Mouse (Mus musculus): ENCODE data around the gene Tekt1. TPM values are rescaled to one million over a fixed set of nuclear protein-coding genes. Genes with fewer than 3 reads are reported as not detected.

Tekt1 gene
- polyA plus RNA-seq (2016; fragmentation: Nextera tagmentation; extraction: Ambion mirVana), result 6.1 and 6.8 TPM in 2 replicates

GRCm38 (mm10) chr11:72362347-72362741 lies at the start of gene Tekt1:
Gene Tekt1, minus strand, starts transcription at chr11:72362442.
- Histone ChIP-seq H3K27me3 (ENCODE audit: low read depth, poor library complexity, severe bottlenecking) (peaks cover 9% of the 10 kb centered on the region), H3K27ac (replicated peaks) (peak within 1 kb of the TSS; percentile 89), H3K36me3 (no peaks in the 10 kb centered on the region), H3K4me1 (peaks cover 14% of the 10 kb centered on the region), H3K4me3 (peak within 1 kb of the TSS; percentile 62), H3K9me3 (replicated peaks) (no peaks in the 10 kb centered on the region)
- WGBS, result 40% methylated on average over 10 of the region's 10 CpGs
- DNase-seq (ENCODE audit: low spot score), result no peak

GRCm38 (mm10) chr11:72411945-72412344 lies 49.7 kb upstream of the Tekt1 start:
- Histone ChIP-seq H3K4me3 (peak overlapping the region; percentile 75), H3K27ac (replicated peaks) (no peak overlapping the region), H3K4me1 (peaks cover 56% of the 10 kb centered on the region), H3K36me3 (no peaks in the 10 kb centered on the region), H3K27me3 (ENCODE audit: low read depth, poor library complexity, severe bottlenecking) (peaks cover 80% of the 10 kb centered on the region), H3K9me3 (replicated peaks) (no peaks in the 10 kb centered on the region)
- 34% methylated on average over 9 of the region's 9 CpGs for WGBS
- DNase-seq (ENCODE audit: low spot score), result no peak

- Histone ChIP-seq H3K27me3 (ENCODE audit: low read depth, poor library complexity, severe bottlenecking) (peaks cover 86% of the 10 kb centered on the region), H3K27ac (replicated peaks) (peak within 1 kb of the TSS; percentile 83), H3K4me1 (peaks cover 59% of the 10 kb centered on the region), H3K36me3 (no peaks in the 10 kb centered on the region), H3K4me3 (peak within 1 kb of the TSS; percentile 75), H3K9me3 (replicated peaks) (no peaks in the 10 kb centered on the region)
- peak; percentile 89 for DNase-seq (ENCODE audit: low spot score)
- WGBS, result under 1% methylated on average over 85 of the region's 86 CpGs
Measured at GRCm38 (mm10) chr11:72411093-72411921, 49.1 kb upstream of the Tekt1 start, which contains the start of gene Smtnl2. Gene Smtnl2, minus strand, starts transcription at chr11:72411713.

- Histone ChIP-seq H3K27me3 (ENCODE audit: low read depth, poor library complexity, severe bottlenecking) (peaks cover 86% of the 10 kb centered on the region), H3K36me3 (no peaks in the 10 kb centered on the region), H3K4me3 (peak overlapping the region; percentile 75), H3K9me3 (replicated peaks) (no peaks in the 10 kb centered on the region), H3K4me1 (peaks cover 61% of the 10 kb centered on the region), H3K27ac (replicated peaks) (peak overlapping the region; percentile 83)
- WGBS, result 1% methylated on average over 25 of the region's 25 CpGs
- DNase-seq (ENCODE audit: low spot score), result peak; percentile 59
Measured at GRCm38 (mm10) chr11:72410521-72411092, 48.4 kb upstream of the Tekt1 start.

- Histone ChIP-seq H3K36me3 (no peaks in the 10 kb centered on the region), H3K27me3 (ENCODE audit: low read depth, poor library complexity, severe bottlenecking) (peaks cover 78% of the 10 kb centered on the region), H3K4me1 (peaks cover 61% of the 10 kb centered on the region), H3K4me3 (peak overlapping the region; percentile 75), H3K27ac (replicated peaks) (no peak overlapping the region), H3K9me3 (replicated peaks) (no peaks in the 10 kb centered on the region)
- 76% methylated on average over 12 of the region's 12 CpGs for WGBS
- no peak for DNase-seq (ENCODE audit: low spot score)
Measured at GRCm38 (mm10) chr11:72409649-72410385, 47.6 kb upstream of the Tekt1 start.

- H3K27ac ChIP-seq (replicated peaks), result no peak overlapping the region
- DNase-seq (ENCODE audit: low spot score), result no peak
- H3K4me1 ChIP-seq, result peaks cover 61% of the 10 kb centered on the region
- peaks cover 66% of the 10 kb centered on the region for H3K27me3 ChIP-seq (ENCODE audit: low read depth, poor library complexity, severe bottlenecking)
- H3K9me3 ChIP-seq (replicated peaks), result no peaks in the 10 kb centered on the region
- no peaks in the 10 kb centered on the region for H3K36me3 ChIP-seq
- H3K4me3 ChIP-seq, result no peak overlapping the region
- WGBS, result 62% methylated on average over 9 of the region's 9 CpGs
Measured at GRCm38 (mm10) chr11:72408451-72409170, 46.4 kb upstream of the Tekt1 start.

- WGBS, result 26% methylated on average over 7 of the region's 7 CpGs
- Histone ChIP-seq H3K4me1 (peaks cover 61% of the 10 kb centered on the region), H3K9me3 (replicated peaks) (no peaks in the 10 kb centered on the region), H3K27me3 (ENCODE audit: low read depth, poor library complexity, severe bottlenecking) (peaks cover 56% of the 10 kb centered on the region), H3K27ac (replicated peaks) (no peak overlapping the region), H3K4me3 (no peak overlapping the region), H3K36me3 (0 out of 2 replicates have a peak, but pooled peaks cover 4% of the 10 kb centered on the region)
- DNase-seq (ENCODE audit: low spot score), result no peak
Measured at GRCm38 (mm10) chr11:72407574-72407973, 45.3 kb upstream of the Tekt1 start.

- H3K4me3 ChIP-seq, result no peak overlapping the region
- H3K27ac ChIP-seq (replicated peaks), result peak overlapping the region; percentile 46; the same call in 1 of the 2 replicates
- peaks cover 62% of the 10 kb centered on the region for H3K4me1 ChIP-seq
- 14% methylated on average over 3 of the region's 3 CpGs for WGBS
- peaks cover 51% of the 10 kb centered on the region for H3K27me3 ChIP-seq (ENCODE audit: low read depth, poor library complexity, severe bottlenecking)
- no peaks in the 10 kb centered on the region for H3K9me3 ChIP-seq (replicated peaks)
- 0 out of 2 replicates have a peak, but pooled peaks cover 4% of the 10 kb centered on the region for H3K36me3 ChIP-seq
- no peak for DNase-seq (ENCODE audit: low spot score)
Measured at GRCm38 (mm10) chr11:72407081-72407480, 44.8 kb upstream of the Tekt1 start.

GRCm38 (mm10) chr11:72406079-72406675 lies 43.9 kb upstream of the Tekt1 start:
- H3K4me1 ChIP-seq, result peaks cover 56% of the 10 kb centered on the region
- 0 out of 2 replicates have a peak, but pooled peaks cover 4% of the 10 kb centered on the region for H3K36me3 ChIP-seq
- peaks cover 46% of the 10 kb centered on the region for H3K27me3 ChIP-seq (ENCODE audit: low read depth, poor library complexity, severe bottlenecking)
- H3K9me3 ChIP-seq (replicated peaks), result no peaks in the 10 kb centered on the region
- DNase-seq (ENCODE audit: low spot score), result no peak
- 61% methylated on average over 8 of the region's 8 CpGs for WGBS
- H3K4me3 ChIP-seq, result no peak overlapping the region
- H3K27ac ChIP-seq (replicated peaks), result no peak overlapping the region

- no peak for DNase-seq (ENCODE audit: low spot score)
- Histone ChIP-seq H3K27ac (replicated peaks) (no peak overlapping the region), H3K27me3 (ENCODE audit: low read depth, poor library complexity, severe bottlenecking) (peaks cover 40% of the 10 kb centered on the region), H3K36me3 (peaks cover 5% of the 10 kb centered on the region; the same call in 1 of the 2 replicates), H3K9me3 (replicated peaks) (no peaks in the 10 kb centered on the region), H3K4me3 (no peak overlapping the region), H3K4me1 (peaks cover 52% of the 10 kb centered on the region)
- 53% methylated on average over 4 of the region's 4 CpGs for WGBS
Measured at GRCm38 (mm10) chr11:72405532-72405931, 43.3 kb upstream of the Tekt1 start.

GRCm38 (mm10) chr11:72402969-72403368 lies 40.7 kb upstream of the Tekt1 start:
- H3K36me3 ChIP-seq, result peaks cover 20% of the 10 kb centered on the region
- WGBS, result 91% methylated on average over 12 of the region's 12 CpGs
- peaks cover 14% of the 10 kb centered on the region for H3K27me3 ChIP-seq (ENCODE audit: low read depth, poor library complexity, severe bottlenecking)
- H3K9me3 ChIP-seq (replicated peaks), result no peaks in the 10 kb centered on the region
- no peak for DNase-seq (ENCODE audit: low spot score)
- no peak overlapping the region for H3K27ac ChIP-seq (replicated peaks)
- H3K4me1 ChIP-seq, result peaks cover 27% of the 10 kb centered on the region
- H3K4me3 ChIP-seq, result no peak overlapping the region

- no peak for DNase-seq (ENCODE audit: low spot score)
- peaks cover 17% of the 10 kb centered on the region for H3K4me1 ChIP-seq
- 90% methylated on average over 5 of the region's 5 CpGs for WGBS
- no peaks in the 10 kb centered on the region for H3K9me3 ChIP-seq (replicated peaks)
- H3K4me3 ChIP-seq, result no peak overlapping the region
- H3K27me3 ChIP-seq (ENCODE audit: low read depth, poor library complexity, severe bottlenecking), result peaks cover 6% of the 10 kb centered on the region; the same call in 1 of the 2 replicates
- H3K27ac ChIP-seq (replicated peaks), result no peak overlapping the region
- peaks cover 20% of the 10 kb centered on the region for H3K36me3 ChIP-seq
Measured at GRCm38 (mm10) chr11:72402017-72402416, 39.8 kb upstream of the Tekt1 start.
